Mouse (Mus musculus): ENCODE results near the gene Srp68.

DNA sequence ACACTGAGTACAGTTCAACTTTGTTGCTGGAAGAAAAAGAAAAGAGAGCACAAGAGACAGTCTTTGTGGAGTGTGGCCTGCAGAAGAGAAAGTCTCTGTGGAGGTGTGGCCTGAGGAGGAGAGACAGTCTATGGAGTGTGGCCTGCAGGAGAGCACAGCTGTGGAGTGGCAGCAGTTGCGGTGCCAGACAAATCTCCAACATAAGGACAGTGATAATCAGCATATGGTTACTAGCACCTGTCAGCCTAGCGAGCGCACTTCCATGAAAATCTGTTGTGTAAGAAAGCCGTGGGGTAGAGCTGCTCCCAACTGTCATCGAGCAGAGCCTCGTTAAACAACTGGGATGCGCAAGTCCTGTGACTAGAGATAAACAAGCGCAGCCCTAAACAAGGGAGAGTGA lies 4.5 kb downstream of the Srp68 start:
- TF ChIP-seq CTCF (IDR thresholded peaks at IDR 0.05; ENCODE audit: control insufficient read depth, insufficient read depth, insufficient read length), result no peak
- no peak for TF ChIP-seq USF1 (IDR thresholded peaks at IDR 0.05; ENCODE audit: low read depth)

All from C2C12 (cell line).